Mouse (Mus musculus): ENCODE measurements around the gene A830005F24Rik. TPM values are rescaled to one million over a fixed set of nuclear protein-coding genes. Genes with fewer than 3 reads are reported as not detected.

The A830005F24Rik gene
- polyA plus RNA-seq, 1 experiment from 2014 or later = 0.19 TPM

- TF ChIP-seq CTCF (IDR thresholded peaks at IDR 0.05; ENCODE audit: low read depth) (0 out of 2 replicates have a peak, but pooled peaks have one; percentile 3), EP300 (IDR thresholded peaks at IDR 0.05; ENCODE audit: low read depth) (no peak)
- DNase-seq (peak; percentile 99), ATAC-seq (peak; percentile 90)
- H3K4me3 ChIP-seq (ENCODE audit: low read depth, low read length) = peak overlapping the region; percentile 84
- peaks cover 19% of the 10 kb centered on the region for H3K4me1 ChIP-seq (ENCODE audit: insufficient read depth)
- H3K9ac ChIP-seq (replicated peaks) = peak overlapping the region; percentile 91
- WGBS (ENCODE audit: insufficient replicate concordance) = under 1% methylated on average over 68 of the region's 72 CpGs
- peak overlapping the region; percentile 75 for H3K4me2 ChIP-seq (ENCODE audit: low read depth, low read length)
- no peaks in the 10 kb centered on the region for H3K36me3 ChIP-seq (replicated peaks; ENCODE audit: insufficient read depth, low read length)
- H3K27me3 ChIP-seq (ENCODE audit: insufficient read depth, low read length) = no peaks in the 10 kb centered on the region
- no peaks in the 10 kb centered on the region for H3K9me3 ChIP-seq (ENCODE audit: low read length)
- peak overlapping the region; percentile 98 for H3K27ac ChIP-seq (ENCODE audit: low read depth)
These were observed 33.1 kb downstream of the A830005F24Rik start for GRCm38 (mm10) chr13:48546330-48546917.

- H3K4me3 ChIP-seq (ENCODE audit: low read depth, low read length) = no peak overlapping the region
- H3K27ac ChIP-seq (ENCODE audit: low read depth) = no peak overlapping the region
- no peaks in the 10 kb centered on the region for H3K27me3 ChIP-seq (ENCODE audit: insufficient read depth, low read length)
- peaks cover 31% of the 10 kb centered on the region for H3K4me1 ChIP-seq (ENCODE audit: insufficient read depth)
- WGBS (ENCODE audit: insufficient replicate concordance) = 86% methylated on average over 6 of the region's 6 CpGs
- TF ChIP-seq CTCF (IDR thresholded peaks at IDR 0.05; ENCODE audit: low read depth) (no peak), EP300 (IDR thresholded peaks at IDR 0.05; ENCODE audit: low read depth) (no peak)
- ATAC-seq (no peak), DNase-seq (no peak)
- H3K9ac ChIP-seq (replicated peaks) = no peak overlapping the region
- H3K4me2 ChIP-seq (ENCODE audit: low read depth, low read length) = no peak overlapping the region
- H3K9me3 ChIP-seq (ENCODE audit: low read length) = no peaks in the 10 kb centered on the region
- no peaks in the 10 kb centered on the region for H3K36me3 ChIP-seq (replicated peaks; ENCODE audit: insufficient read depth, low read length)
These were observed 34.3 kb downstream of the A830005F24Rik start for GRCm38 (mm10) chr13:48547623-48548022.

- Histone ChIP-seq H3K9me3 (ENCODE audit: low read length) (no peaks in the 10 kb centered on the region), H3K4me1 (ENCODE audit: insufficient read depth) (peaks cover 35% of the 10 kb centered on the region), H3K9ac (replicated peaks) (no peak overlapping the region), H3K4me3 (ENCODE audit: low read depth, low read length) (no peak overlapping the region), H3K36me3 (replicated peaks; ENCODE audit: insufficient read depth, low read length) (no peaks in the 10 kb centered on the region), H3K4me2 (ENCODE audit: low read depth, low read length) (no peak overlapping the region), H3K27ac (ENCODE audit: low read depth) (no peak overlapping the region), H3K27me3 (ENCODE audit: insufficient read depth, low read length) (no peaks in the 10 kb centered on the region)
- 75% methylated on average over 5 of the region's 5 CpGs for WGBS (ENCODE audit: insufficient replicate concordance)
- TF ChIP-seq CTCF (IDR thresholded peaks at IDR 0.05; ENCODE audit: low read depth) = no peak
- TF ChIP-seq EP300 (IDR thresholded peaks at IDR 0.05; ENCODE audit: low read depth) = no peak
- no peak for DNase-seq
- no peak for ATAC-seq
These were observed 34.9 kb downstream of the A830005F24Rik start for GRCm38 (mm10) chr13:48548296-48548695.

GRCm38 (mm10) chr13:48552181-48553090 lies 39.1 kb downstream of the A830005F24Rik start:
- peak overlapping the region; percentile 9; the same call in 1 of the 2 replicates for H3K9ac ChIP-seq (replicated peaks)
- no peak overlapping the region for H3K4me3 ChIP-seq (ENCODE audit: low read depth, low read length)
- H3K4me2 ChIP-seq (ENCODE audit: low read depth, low read length) = peak overlapping the region; percentile 45
- ATAC-seq = peak; percentile 88
- TF ChIP-seq CTCF (IDR thresholded peaks at IDR 0.05; ENCODE audit: low read depth) (no peak), EP300 (IDR thresholded peaks at IDR 0.05; ENCODE audit: low read depth) (no peak)
- WGBS (ENCODE audit: insufficient replicate concordance) = 52% methylated on average over 21 of the region's 21 CpGs
- H3K36me3 ChIP-seq (replicated peaks; ENCODE audit: insufficient read depth, low read length) = no peaks in the 10 kb centered on the region
- DNase-seq = peak; percentile 56
- no peaks in the 10 kb centered on the region for H3K27me3 ChIP-seq (ENCODE audit: insufficient read depth, low read length)
- no peaks in the 10 kb centered on the region for H3K9me3 ChIP-seq (ENCODE audit: low read length)
- peaks cover 20% of the 10 kb centered on the region for H3K4me1 ChIP-seq (ENCODE audit: insufficient read depth)
- H3K27ac ChIP-seq (ENCODE audit: low read depth) = peak overlapping the region; percentile 85

- DNase-seq (no peak), ATAC-seq (no peak)
- Histone ChIP-seq H3K36me3 (replicated peaks; ENCODE audit: insufficient read depth, low read length) (no peaks in the 10 kb centered on the region), H3K4me2 (ENCODE audit: low read depth, low read length) (no peak overlapping the region), H3K4me1 (ENCODE audit: insufficient read depth) (peaks cover 20% of the 10 kb centered on the region), H3K9me3 (ENCODE audit: low read length) (no peaks in the 10 kb centered on the region), H3K27me3 (ENCODE audit: insufficient read depth, low read length) (no peaks in the 10 kb centered on the region), H3K9ac (replicated peaks) (no peak overlapping the region), H3K4me3 (ENCODE audit: low read depth, low read length) (no peak overlapping the region), H3K27ac (ENCODE audit: low read depth) (no peak overlapping the region)
- WGBS (ENCODE audit: insufficient replicate concordance) = 71% methylated on average over 5 of the region's 5 CpGs
- TF ChIP-seq CTCF (IDR thresholded peaks at IDR 0.05; ENCODE audit: low read depth) (no peak), EP300 (IDR thresholded peaks at IDR 0.05; ENCODE audit: low read depth) (no peak)
These were observed 40.1 kb downstream of the A830005F24Rik start for GRCm38 (mm10) chr13:48553511-48553910.

- Histone ChIP-seq H3K4me1 (ENCODE audit: insufficient read depth) (peaks cover 20% of the 10 kb centered on the region), H3K4me2 (ENCODE audit: low read depth, low read length) (no peak overlapping the region), H3K36me3 (replicated peaks; ENCODE audit: insufficient read depth, low read length) (no peaks in the 10 kb centered on the region), H3K27ac (ENCODE audit: low read depth) (no peak overlapping the region), H3K9ac (replicated peaks) (no peak overlapping the region), H3K4me3 (ENCODE audit: low read depth, low read length) (no peak overlapping the region), H3K27me3 (ENCODE audit: insufficient read depth, low read length) (no peaks in the 10 kb centered on the region), H3K9me3 (ENCODE audit: low read length) (no peaks in the 10 kb centered on the region)
- ATAC-seq (no peak), DNase-seq (no peak)
- TF ChIP-seq CTCF (IDR thresholded peaks at IDR 0.05; ENCODE audit: low read depth) (no peak), EP300 (IDR thresholded peaks at IDR 0.05; ENCODE audit: low read depth) (no peak)
- WGBS (ENCODE audit: insufficient replicate concordance) = 86% methylated on average over 1 of the region's 1 CpGs
These were observed 41.2 kb downstream of the A830005F24Rik start for GRCm38 (mm10) chr13:48554552-48554951.

Measured in liver, postnatal 0 days (tissue).